Mouse (Mus musculus) stomach, postnatal 0 days (tissue): ENCODE measurements around the gene Tpm3.

ENCODE experiments used
- CTCF ChIP-seq: IDR thresholded peaks from 2 replicates; pipeline ENCODE4 v1.5.1; 2016; ENCODE audit warnings: antibody characterized with exemption, low read depth, mild to moderate bottlenecking, moderate library complexity
- EP300 ChIP-seq: optimal IDR thresholded peaks from 2 replicates; pipeline ENCODE3; 2016; ENCODE audit warnings: antibody characterized with exemption

DNA sequence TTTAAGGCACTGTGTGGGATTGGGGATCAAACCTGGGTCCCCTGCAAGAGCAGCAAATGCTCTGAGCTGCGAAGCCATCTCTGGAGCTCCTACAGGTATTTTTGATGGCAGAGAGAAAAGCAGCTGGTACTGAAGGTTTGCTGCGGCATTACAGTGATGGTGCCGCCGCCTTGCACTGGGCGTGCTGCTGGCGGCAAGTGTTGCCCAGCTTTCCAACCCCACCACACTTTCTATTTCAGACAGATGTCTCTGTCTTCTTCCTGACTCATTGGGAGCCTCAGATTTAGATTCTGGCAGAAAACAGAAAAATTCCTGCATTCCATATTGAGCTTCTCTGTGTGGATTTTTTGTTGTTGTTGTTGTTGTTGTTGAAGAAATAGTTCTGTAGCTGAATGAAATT lies 55.4 kb downstream of the Tpm3 start:
- TF ChIP-seq CTCF (no peak), EP300 (no peak)
